Mouse (Mus musculus) myocyte (in vitro differentiated cells): ENCODE measurements around the gene Hmox1.
A peak's percentile ranks its signal among the peaks of the same experiment; 100 is the strongest.

Experiments used
- E2F4 ChIP-seq: IDR thresholded peaks from one replicate; pipeline ENCODE4 v1.6.1; 2011; ENCODE audit warnings: mild to moderate bottlenecking, control low read depth, moderate library complexity; ENCODE audit not compliant: insufficient read depth
- MAX ChIP-seq: IDR thresholded peaks from one replicate; pipeline ENCODE4 v1.6.1; 2011; ENCODE audit warnings: low read depth, mild to moderate bottlenecking, control low read depth
- MYOD1 ChIP-seq, 3 experiments: IDR thresholded peaks; one replicate each; pipeline ENCODE4 v1.6.1; 2011; ENCODE audit warnings: control low read depth in 2 of 3, low read depth in 2 of 3, mild to moderate bottlenecking in 2 of 3, moderate library complexity in 1 of 3; ENCODE audit not compliant: insufficient read length in 2 of 3, control insufficient read depth in 1 of 3
- MYOG ChIP-seq, 3 experiments: IDR thresholded peaks; one replicate each; pipeline ENCODE4 v1.6.1; 2011; ENCODE audit warnings: control low read depth in 2 of 3, low read depth in 2 of 3, mild to moderate bottlenecking in 2 of 3; ENCODE audit not compliant: insufficient read length in 2 of 3, control insufficient read depth in 1 of 3, insufficient read depth in 1 of 3
- POLR2A ChIP-seq: IDR thresholded peaks from one replicate; pipeline ENCODE4 v1.6.1; 2011; ENCODE audit warnings: low read depth, mild to moderate bottlenecking, control low read depth, moderate library complexity; ENCODE audit not compliant: insufficient read length
- POLR2AphosphoS2 ChIP-seq: IDR thresholded peaks from one replicate; pipeline ENCODE4 v1.6.1; 2011; ENCODE audit warnings: low read depth, control low read depth; ENCODE audit not compliant: insufficient read length
- SRF ChIP-seq: IDR thresholded peaks from one replicate; pipeline ENCODE4 v1.6.1; 2011; ENCODE audit warnings: low read depth; ENCODE audit not compliant: control insufficient read depth, insufficient read length
- TCF12 ChIP-seq: IDR thresholded peaks from one replicate; pipeline ENCODE4 v1.6.1; 2011; ENCODE audit warnings: mild to moderate bottlenecking, control low read depth; ENCODE audit not compliant: poor library complexity, insufficient read depth, severe bottlenecking
- TCF3 ChIP-seq: IDR thresholded peaks from one replicate; pipeline ENCODE4 v1.6.1; 2011; ENCODE audit warnings: low read depth, control low read depth; ENCODE audit not compliant: insufficient read length
- USF1 ChIP-seq: IDR thresholded peaks from one replicate; pipeline ENCODE4 v1.6.1; 2011; ENCODE audit warnings: low read depth, mild to moderate bottlenecking, control low read depth, moderate library complexity

GRCm38 (mm10) chr8:75071627-75072346, 21.6 kb upstream of the Hmox1 start:
- TF ChIP-seq E2F4 = no peak
- no peak for TF ChIP-seq TCF12
- no peak for TF ChIP-seq POLR2A
- TF ChIP-seq TCF3 = no peak
- TF ChIP-seq MYOG (IDR thresholded peaks at IDR 0.05; ENCODE audit: control insufficient read depth in 1 of 3, insufficient read depth in 1 of 3, insufficient read length in 2 of 3, low read depth in 2 of 3) = no peak
- TF ChIP-seq USF1 = no peak
- no peak for TF ChIP-seq MYOD1 (IDR thresholded peaks at IDR 0.05; ENCODE audit: control insufficient read depth in 1 of 3, insufficient read length in 2 of 3, low read depth in 2 of 3)
- no peak for TF ChIP-seq MAX
- TF ChIP-seq SRF = no peak
- peak; percentile 77 for TF ChIP-seq POLR2AphosphoS2
